Mouse (Mus musculus): Measurements from ENCODE around the gene Fam83c. TPM values are rescaled to one million over a fixed set of nuclear protein-coding genes. Genes with fewer than 3 reads are reported as not detected.
A peak's percentile ranks its signal among the peaks of the same experiment; 100 is the strongest.

Gene Fam83c
- not detected for total RNA-seq (2021)

DNA sequence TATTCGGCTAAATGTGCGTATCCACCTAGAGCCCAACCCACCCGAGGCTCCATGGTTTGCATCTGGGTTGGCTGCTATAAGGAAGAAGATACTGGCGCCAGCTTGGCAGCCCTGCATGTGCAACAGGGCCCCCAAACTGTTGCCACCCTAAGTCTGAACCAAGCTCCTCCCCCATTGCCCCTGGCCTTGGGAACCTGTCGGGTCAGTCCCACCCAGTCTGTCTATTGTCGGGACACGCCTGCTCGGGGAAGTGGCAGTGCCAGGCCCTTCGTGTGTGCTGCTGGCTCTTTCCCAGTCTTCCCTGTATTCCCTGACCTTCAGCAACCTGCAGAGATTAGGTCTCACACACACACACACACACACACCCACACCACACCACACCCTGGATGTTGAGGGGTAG is at the start of gene Fam83c:
Gene Fam83c (minus strand): TSS at position 123 of the 400 bp plus-strand sequence.
- intact Hi-C loops (cut with DNase I): no loop called here

GRCm38 (mm10) chr2:155882087-155882486 is 47.4 kb upstream of the Fam83c start:
- intact Hi-C loops (cut with DNase I): no loop called here
- no peak for DNase-seq (ENCODE audit: extremely low spot score in 1 of 2, low spot score in 2 of 2)

More for the DNA sequence above, at the start of gene Fam83c:
- no peak for DNase-seq (ENCODE audit: extremely low spot score in 1 of 2, low spot score in 2 of 2)

GRCm38 (mm10) chr2:155878964-155879876 is 44.6 kb upstream of the Fam83c start:
- no peak for DNase-seq (ENCODE audit: extremely low spot score in 1 of 2, low spot score in 2 of 2)
- intact Hi-C loops (cut with DNase I): no loop called here

GRCm38 (mm10) chr2:155873636-155874035 is 39.0 kb upstream of the Fam83c start:
- intact Hi-C loops (cut with DNase I): no loop called here
- DNase-seq (ENCODE audit: extremely low spot score in 1 of 2, low spot score in 2 of 2): no peak

- intact Hi-C loops (cut with DNase I): no loop called here
Observed at GRCm38 (mm10) chr2:155872930-155873507, 38.4 kb upstream of the Fam83c start.

DNA sequence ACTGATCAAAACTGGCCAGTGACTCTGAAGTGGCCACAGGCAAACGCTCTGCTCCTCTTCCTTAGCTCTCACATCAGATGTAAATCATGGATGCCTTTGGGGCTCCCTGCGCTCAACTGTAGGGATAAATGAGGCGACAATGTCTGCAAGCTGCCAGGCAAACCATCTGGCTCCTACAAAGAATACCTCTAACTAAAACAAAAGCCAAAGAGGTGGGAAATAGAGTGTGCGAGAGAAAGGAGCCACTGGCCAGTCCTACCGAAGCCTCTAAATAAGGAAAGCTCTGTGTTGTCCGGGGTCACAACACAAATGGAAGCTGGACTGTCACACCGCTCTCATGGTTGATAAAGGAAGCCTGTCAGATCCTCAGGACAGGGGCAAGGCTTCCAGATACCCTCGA is 37.8 kb upstream of the Fam83c start:
- no peak for DNase-seq (ENCODE audit: extremely low spot score in 1 of 2, low spot score in 2 of 2)
- intact Hi-C loops (cut with DNase I): no loop called here

More at GRCm38 (mm10) chr2:155872930-155873507, 38.4 kb upstream of the Fam83c start:
- no peak for DNase-seq (ENCODE audit: extremely low spot score in 1 of 2, low spot score in 2 of 2)

GRCm38 (mm10) chr2:155869772-155870171 is 35.1 kb upstream of the Fam83c start:
- intact Hi-C loops (cut with DNase I): no loop called here
- no peak for DNase-seq (ENCODE audit: extremely low spot score in 1 of 2, low spot score in 2 of 2)

DNA sequence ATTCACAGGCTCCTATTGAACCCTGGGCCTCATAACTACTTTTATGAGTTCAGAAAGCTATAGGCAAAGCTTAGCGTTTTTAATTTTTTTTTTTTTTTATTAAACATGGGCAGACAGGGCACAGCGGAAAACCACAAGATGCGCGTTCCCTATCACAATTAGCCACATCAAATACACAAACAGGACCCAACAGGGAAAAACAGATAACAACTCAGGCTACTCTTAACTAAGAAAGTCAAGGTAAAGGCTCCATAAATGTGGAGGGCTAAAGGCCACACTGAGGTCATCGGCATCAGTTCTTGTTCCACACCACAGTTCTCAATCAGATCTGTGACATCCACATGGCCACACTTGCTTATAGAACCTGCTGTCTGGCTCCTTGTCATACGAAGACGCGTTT is 33.7 kb upstream of the Fam83c start:
- DNase-seq (ENCODE audit: extremely low spot score in 1 of 2, low spot score in 2 of 2): no peak
- intact Hi-C loops (cut with DNase I): no loop called here

GRCm38 (mm10) chr2:155863301-155863867 is 28.7 kb upstream of the Fam83c start:
- intact Hi-C loops (cut with DNase I): no loop called here

DNA sequence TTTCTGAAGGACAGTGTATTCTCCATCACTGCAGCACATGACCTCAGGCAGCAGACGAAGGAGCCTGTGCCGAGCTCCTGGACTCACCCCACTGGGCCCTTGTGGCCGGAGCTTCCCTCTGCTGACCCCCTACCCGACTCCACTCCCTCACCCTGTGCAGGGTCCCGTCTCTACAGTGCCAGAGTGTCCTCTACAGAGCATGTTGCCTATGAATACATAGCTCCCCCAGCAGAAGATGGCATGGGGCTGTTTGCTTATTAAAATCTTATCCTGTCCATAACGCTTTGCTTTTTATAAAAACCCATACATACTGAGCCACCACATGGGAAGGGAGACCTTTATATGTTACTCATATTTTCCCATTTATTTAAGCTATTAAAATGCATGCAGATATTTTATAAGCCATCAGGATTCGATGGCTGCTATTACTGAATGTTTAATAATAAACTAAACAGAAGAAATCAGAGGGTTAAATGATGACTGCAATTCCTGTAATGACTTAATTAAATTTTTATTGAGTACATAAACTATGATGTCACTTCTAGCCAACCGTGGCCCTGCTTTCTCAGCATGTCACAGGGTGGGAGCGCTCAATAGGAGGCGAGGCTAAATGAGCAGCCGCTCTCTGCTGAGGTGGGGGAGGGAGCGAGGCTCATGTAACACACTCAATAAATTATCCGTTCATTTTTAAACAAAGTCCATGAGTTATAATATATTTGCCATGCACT is 28.1 kb upstream of the Fam83c start:
- DNase-seq (ENCODE audit: extremely low spot score in 1 of 2, low spot score in 2 of 2): peak; percentile 25 to 56
- intact Hi-C loops (cut with DNase I): no loop called here

More at GRCm38 (mm10) chr2:155863301-155863867, 28.7 kb upstream of the Fam83c start:
- no peak for DNase-seq (ENCODE audit: extremely low spot score in 1 of 2, low spot score in 2 of 2)

DNA sequence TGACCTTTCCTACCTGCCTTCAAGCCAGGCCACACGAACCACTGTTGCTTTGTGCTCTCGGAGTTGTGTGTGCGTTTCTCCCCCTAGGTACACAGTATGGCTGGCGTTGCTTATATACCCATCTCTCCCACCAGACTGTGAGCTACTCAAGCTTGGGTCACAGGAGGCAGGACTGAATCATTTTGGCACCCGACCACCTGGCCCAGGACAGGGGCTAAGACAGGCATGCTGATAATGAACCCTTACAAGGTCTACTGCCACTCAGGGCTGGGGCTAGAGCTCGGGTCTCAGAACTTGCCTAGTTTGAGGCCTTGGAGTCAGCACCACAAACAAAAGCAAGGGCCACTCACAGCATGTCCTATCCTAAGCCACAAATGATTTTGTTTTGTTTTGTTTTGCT is 26.9 kb upstream of the Fam83c start:
- intact Hi-C loops (cut with DNase I): no loop called here
- no peak for DNase-seq (ENCODE audit: extremely low spot score in 1 of 2, low spot score in 2 of 2)

- intact Hi-C loops (cut with DNase I): no loop called here
- no peak for DNase-seq (ENCODE audit: extremely low spot score in 1 of 2, low spot score in 2 of 2)
Observed at GRCm38 (mm10) chr2:155860102-155860501, 25.4 kb upstream of the Fam83c start.

GRCm38 (mm10) chr2:155852536-155852935 is 17.9 kb upstream of the Fam83c start:
- intact Hi-C loops (cut with DNase I): no loop called here

DNA sequence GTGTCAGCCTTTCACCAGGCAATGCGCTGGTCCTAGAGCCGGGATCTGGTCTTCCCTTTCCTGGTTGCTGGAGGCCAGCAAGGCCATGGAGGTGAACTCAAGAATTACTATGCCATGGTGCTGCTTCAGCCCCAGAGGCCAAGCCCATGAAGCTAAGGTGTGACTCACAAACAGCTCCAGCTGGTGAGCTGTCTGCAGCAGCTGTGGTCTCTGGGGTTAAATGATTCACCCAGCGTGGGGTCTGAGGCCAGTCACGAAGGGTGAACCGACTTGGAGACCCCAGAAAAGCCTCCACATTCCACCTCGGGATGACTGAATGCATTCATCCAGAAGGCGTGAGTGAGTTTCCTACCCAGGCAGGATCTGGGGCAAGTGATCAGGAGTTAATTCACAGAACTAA is 15.5 kb upstream of the Fam83c start:
- intact Hi-C loops (cut with DNase I): no loop called here

More at GRCm38 (mm10) chr2:155852536-155852935, 17.9 kb upstream of the Fam83c start:
- DNase-seq (ENCODE audit: extremely low spot score in 1 of 2, low spot score in 2 of 2): no peak

DNA sequence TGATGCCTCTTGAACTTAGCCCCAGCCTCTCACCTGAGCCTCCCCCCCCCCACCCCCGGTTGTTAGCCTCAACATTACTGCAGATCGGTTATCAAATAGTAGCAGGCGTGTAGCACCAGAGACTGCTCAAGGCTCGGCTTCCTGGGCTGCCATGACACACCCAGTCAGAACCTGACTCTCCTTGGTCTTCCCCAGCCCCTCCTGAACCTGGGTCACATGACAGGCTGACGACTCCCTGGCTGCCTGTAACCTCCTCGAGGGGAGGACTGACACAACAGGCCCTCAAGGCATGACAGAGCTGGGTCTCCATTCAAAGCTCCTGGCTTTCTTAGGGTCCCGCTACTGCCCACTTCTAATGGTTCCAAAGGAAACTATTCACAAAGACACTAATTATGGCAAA is 14.8 kb upstream of the Fam83c start:
- DNase-seq (ENCODE audit: extremely low spot score in 1 of 2, low spot score in 2 of 2): no peak
- intact Hi-C loops (cut with DNase I): no loop called here

More for the DNA sequence above, 15.5 kb upstream of the Fam83c start:
- no peak for DNase-seq (ENCODE audit: extremely low spot score in 1 of 2, low spot score in 2 of 2)

DNA sequence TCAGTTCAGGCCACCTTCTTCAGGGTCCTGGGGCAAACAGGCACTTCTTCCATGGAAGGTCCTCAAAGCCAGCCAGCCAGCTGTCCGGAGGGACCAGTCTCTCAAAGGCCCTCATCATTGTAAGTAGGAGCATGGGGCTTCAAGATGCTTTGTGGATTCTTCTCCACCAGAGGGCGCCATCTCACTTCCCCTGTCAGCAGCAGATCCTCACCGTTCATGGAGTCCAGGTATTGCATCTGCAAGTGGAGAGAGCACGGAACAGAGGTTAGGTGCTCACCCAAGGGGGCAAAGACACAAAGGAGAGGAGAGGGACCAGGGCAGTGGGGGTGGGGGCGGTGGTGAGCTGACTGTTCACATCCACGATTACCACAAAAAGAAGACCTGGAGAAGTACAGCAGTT is 13.6 kb upstream of the Fam83c start:
- intact Hi-C loops (cut with DNase I): loop anchor here (1.0 kb wide), 1 partner anchor 98 kb away; no protein-coding TSS in a partner anchor
- peak; percentile 72 to 80 for DNase-seq (ENCODE audit: extremely low spot score in 1 of 2, low spot score in 2 of 2)

DNA sequence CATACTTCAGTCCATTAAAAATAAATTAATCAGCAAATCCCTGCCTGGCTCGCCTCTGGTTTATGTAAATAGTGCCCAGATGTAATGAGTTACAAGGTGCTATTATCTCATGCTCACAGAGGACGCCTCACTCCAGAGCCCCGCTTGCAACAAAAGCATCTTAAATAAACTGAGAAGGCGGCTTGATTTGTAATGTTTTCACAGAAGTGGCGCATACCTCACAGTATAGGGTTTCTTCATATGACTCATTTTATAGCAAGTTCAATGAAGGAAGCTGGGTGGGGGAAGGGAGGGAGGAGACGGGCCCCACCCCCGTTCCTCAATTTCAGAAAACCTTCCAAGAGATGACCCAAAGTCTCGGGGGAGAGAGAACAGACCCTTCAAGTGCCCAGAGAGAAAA is 12.3 kb upstream of the Fam83c start:
- intact Hi-C loops (cut with DNase I): no loop called here
- no peak for DNase-seq (ENCODE audit: extremely low spot score in 1 of 2, low spot score in 2 of 2)

- no peak for DNase-seq (ENCODE audit: extremely low spot score in 1 of 2, low spot score in 2 of 2)
Observed at GRCm38 (mm10) chr2:155838961-155839360, 4.3 kb upstream of the Fam83c start.

DNA sequence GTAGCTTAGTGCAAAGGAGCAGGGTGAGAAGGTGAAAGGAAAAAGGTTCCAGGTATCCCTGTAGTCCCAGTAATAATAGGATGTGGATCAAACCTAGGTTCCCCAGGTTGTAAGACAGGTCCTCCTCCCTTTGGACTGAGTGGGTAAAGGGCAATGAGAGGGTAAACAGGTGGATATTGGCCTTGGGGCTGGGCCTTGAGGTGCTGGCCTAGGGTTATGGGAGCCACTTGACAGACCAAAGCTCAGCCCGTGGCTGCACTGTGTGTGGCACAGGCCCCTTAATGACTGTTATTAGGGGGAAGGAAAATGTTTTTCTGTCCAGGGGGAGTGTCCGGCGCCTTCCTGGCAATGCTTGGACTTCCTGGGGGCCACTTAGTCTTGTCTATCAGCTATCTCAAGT is 3.3 kb upstream of the Fam83c start:
- no peak for DNase-seq (ENCODE audit: extremely low spot score in 1 of 2, low spot score in 2 of 2)
- intact Hi-C loops (cut with DNase I): no loop called here

More at GRCm38 (mm10) chr2:155838961-155839360, 4.3 kb upstream of the Fam83c start:
- intact Hi-C loops (cut with DNase I): no loop called here

Measured in left cerebral cortex, postnatal 10 days (tissue).